Mouse (Mus musculus): Measurements from ENCODE around the gene Hectd2.

The Hectd2 gene

DNA sequence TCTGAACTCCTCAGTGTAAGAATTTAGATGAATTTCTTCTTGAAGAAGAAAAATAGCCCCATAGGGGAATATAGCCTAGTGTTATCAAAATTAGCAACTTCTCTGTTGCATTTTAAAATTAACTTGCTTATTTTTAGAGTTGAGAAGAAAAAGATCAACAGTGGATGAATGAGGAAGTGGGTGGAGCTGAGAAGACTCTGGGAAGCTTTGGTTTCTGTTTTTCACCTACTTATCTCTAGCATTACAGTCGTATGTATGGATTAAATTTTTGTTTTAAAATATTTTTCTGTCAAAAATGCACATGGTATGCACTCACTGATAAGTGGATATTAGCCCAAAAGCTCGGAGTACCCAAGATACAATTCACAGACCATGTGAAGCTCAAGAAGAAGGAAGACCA, 6.7 kb downstream of the Hectd2 start:
- no peak for DNase-seq (ENCODE audit: low spot score)

DNA sequence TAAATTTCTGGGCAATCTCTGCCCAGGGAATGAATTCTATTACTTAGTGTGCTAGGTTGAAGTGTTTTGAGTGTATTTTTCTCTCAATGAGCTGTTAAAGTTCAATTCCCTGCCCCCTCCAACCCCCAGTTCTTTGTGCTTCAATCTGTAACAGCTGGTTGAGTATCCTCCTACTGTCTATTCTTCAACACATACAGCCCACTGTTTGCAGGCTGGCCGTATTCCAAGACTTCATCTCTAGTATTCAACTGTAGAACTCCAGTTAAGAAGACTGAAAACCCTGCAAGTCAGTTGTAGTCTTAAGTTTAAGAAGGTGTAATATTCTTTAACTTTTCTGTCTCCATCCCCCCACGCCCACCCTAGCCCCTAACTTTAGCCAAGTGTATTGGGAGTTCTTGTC, 10.0 kb downstream of the Hectd2 start:
- DNase-seq (ENCODE audit: low spot score): no peak

DNA sequence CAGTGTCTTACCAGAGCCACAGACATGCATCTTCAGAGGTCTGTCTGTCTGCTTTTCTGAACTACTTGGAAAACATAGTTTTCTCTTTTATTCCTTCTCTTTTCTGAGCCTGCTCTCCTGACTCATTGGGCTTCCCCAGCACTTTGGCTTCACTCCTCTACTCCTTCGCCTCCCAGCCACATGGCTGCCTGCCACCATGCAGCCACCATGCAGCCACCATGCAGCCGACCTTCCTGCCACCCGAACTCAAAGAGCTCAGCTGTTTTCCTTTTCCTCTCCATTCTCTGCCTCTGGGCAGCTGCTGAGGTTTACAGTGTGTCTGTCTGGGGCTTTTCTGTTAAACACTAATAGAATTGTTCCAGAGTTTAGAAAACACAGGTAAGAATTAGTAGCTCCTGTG, 19.5 kb downstream of the Hectd2 start:
- peak; percentile 48 for DNase-seq (ENCODE audit: low spot score)

DNA sequence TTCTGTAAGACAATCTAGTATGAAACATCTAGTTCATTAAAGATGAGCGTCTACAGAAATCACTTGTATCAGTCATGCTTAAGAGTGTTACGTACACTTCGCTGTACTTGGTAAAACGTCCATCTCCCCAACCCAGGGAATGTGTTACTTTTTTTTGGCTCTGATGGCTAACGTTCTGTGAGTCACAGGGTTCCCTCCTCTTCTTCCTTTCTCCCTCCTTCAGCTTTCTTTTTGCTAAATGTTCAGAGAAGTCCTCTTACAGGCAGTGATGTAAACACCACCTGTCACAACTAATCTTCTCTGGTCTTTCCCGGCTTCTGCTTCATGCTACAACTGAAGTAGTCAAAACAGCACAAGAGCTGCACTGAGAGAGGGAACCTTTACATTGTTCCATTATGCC, 20.7 kb downstream of the Hectd2 start:
- DNase-seq (ENCODE audit: low spot score): no peak

DNA sequence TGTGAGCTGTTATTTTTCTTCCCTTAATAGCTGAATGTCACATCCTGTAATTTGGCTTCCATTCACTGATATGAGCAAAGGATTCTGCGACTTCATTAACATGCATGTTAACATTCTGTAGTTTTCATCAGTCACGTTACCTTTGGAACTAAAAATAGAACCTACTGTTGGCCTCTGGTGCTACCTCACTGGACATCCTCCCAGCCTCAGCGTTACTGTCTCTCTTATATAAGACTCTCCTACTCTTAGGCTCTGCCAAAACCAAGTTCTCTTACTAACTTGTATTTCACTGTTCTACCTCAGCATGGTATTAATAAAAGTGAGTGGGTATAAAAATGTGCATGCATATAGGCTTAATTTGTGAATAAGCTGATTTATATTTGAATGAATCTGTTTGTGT, 26.4 kb downstream of the Hectd2 start:
- no peak for DNase-seq (ENCODE audit: low spot score)

DNA sequence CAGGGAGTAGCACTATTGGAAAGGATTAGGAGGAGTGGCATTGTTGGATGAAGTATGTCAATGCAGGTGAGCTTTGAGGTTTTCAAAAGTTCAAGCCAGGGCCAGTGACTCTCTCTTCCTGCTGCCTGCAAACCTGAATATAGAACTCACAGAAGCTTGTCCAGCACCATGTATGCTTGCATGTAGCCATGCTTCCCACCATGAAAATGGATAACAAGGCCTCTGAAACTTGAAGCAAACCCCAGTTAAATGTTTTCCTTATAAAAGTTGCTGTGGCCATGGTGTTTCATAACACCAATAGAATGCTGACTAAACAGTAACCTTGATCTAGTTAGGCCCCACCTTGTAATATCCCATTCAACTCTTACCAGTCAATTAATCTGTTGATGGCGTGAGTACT, 27.7 kb downstream of the Hectd2 start:
- DNase-seq (ENCODE audit: low spot score): no peak

GRCm38 (mm10) chr19:36585505-36585904, 31.1 kb downstream of the Hectd2 start:
- DNase-seq (ENCODE audit: low spot score): no peak

GRCm38 (mm10) chr19:36594409-36594808, 40.0 kb downstream of the Hectd2 start:
- no peak for DNase-seq (ENCODE audit: low spot score)

DNA sequence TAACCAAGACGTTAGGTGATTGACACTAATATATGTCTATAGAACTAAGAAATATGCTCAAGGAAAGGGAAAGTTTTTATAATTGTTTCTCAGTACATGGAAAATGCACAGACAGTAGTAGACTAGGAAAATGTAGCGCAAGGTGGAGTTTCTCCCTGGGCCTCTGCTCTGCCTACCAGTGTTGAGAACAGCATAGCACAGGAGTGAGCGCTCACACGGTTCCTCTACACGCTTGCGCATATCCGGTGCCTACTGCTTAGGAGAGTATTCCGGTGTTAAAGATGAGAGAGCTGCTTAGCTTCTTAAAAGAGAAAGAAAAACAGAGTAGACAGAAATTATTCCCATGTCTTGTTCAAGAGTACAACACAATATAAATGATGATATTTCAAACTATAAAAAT, 47.4 kb downstream of the Hectd2 start:
- no peak for DNase-seq (ENCODE audit: low spot score)

DNA sequence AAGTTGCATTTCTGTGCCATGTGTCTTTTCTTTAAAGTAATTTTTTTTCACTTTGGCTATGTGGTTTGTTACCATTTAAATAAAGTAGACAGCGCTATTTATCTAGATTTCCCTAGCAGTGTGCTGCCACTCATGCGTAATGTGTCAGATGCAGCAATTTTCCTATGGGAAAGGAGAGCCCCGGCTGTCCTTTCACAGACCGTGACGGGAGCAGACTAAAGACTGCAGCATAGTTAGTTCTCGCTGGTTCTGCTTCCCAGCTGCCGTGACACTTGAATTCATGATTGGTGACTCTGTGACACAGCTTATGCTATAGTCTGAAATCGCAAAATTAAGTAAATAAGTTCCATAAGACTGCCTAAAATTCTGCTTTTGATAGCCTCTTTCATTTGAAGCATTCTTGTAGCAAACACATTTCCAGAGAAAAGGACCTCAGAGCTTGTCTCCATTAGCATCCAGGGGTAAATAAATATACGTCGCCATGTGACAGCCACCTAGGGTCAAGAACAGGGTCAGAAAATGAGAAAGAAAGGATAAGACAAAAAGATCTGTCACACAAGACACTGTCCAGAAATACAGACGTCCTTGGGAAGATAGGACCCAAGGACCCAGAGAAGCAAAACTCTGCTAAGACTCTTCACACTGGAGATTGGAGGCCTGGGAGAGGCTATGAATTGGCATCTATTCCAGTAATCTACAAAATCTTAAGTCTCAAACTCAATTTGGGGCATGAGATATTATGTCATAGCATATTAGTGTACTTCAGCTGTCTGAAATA, 48.3 kb downstream of the Hectd2 start:
- DNase-seq (ENCODE audit: low spot score): no peak

- peak; percentile 59 for DNase-seq (ENCODE audit: low spot score)
Observed at GRCm38 (mm10) chr19:36606270-36606669, 51.8 kb downstream of the Hectd2 start.

GRCm38 (mm10) chr19:36609229-36609628, 54.8 kb downstream of the Hectd2 start:
- DNase-seq (ENCODE audit: low spot score): peak; percentile 48

GRCm38 (mm10) chr19:36610309-36610708, 55.9 kb downstream of the Hectd2 start:
- no peak for DNase-seq (ENCODE audit: low spot score)

GRCm38 (mm10) chr19:36625906-36626305, 71.5 kb downstream of the Hectd2 start:
- peak; percentile 84 for DNase-seq (ENCODE audit: low spot score)

DNA sequence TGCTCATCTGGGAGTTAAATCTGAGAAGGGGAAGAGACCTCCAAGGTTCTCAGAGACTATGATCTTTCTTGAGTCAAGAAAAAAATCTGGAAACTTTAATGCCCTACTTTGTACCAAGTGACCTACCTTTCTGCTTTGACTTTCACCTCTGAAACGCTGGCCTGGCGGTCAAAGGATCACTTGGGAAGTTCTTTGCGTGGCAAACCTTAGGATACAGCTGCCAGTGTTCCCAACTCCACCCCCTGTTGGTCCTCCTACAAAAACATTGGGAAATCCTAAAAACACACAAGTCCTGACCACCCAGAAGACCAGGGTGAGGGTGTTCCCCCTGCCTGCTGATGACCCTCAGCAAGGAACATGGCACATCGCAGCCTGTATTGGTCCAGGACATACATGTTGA, 72.4 kb downstream of the Hectd2 start:
- no peak for DNase-seq (ENCODE audit: low spot score)

DNA sequence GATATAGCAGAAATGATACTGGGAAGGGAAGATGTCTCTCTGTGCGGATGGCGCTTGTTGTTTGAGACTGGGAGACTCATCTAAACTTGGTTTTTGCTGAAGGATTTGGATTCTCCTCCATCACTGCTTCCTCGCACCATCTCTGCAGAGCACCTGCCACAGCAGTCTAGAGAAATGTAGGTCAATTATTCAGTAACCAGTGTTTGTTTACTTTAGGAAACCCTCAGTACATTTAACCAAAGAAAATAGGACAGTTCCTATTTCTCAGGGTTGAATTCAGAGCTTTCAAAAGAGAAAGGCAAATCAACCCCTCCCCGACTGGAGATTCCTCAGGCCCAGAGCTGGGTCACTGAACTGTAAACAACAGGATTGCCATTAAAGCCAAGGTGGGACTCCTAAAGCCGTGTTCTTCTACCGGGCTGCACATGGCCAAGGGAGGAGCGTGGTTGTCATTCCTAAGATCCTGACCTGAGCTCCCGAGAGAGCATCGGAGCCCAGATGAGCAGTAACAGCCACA, 75.0 kb downstream of the Hectd2 start:
- no peak for DNase-seq (ENCODE audit: low spot score)

DNA sequence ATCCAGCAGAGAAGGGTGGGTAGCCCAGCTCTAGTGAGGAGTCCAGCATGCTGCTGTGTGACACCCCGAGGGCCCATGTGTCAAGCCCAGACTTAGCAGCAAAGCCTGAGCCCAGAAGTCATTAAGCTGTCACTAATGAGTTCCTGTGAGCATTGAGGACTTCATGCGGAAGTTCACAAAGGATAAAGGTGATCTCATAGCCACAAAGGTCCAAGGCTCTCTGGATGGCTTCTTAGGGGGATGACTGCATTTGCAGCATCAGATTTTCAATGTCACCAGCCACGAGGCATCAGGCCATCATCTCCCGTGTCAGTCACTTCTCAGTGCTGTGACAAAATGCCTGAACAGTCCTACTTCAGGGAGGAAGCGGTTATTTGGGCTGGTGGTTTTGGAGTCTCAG, 75.9 kb downstream of the Hectd2 start:
- DNase-seq (ENCODE audit: low spot score): no peak

GRCm38 (mm10) chr19:36634771-36635170, 80.3 kb downstream of the Hectd2 start:
- peak; percentile 35 for DNase-seq (ENCODE audit: low spot score)

DNA sequence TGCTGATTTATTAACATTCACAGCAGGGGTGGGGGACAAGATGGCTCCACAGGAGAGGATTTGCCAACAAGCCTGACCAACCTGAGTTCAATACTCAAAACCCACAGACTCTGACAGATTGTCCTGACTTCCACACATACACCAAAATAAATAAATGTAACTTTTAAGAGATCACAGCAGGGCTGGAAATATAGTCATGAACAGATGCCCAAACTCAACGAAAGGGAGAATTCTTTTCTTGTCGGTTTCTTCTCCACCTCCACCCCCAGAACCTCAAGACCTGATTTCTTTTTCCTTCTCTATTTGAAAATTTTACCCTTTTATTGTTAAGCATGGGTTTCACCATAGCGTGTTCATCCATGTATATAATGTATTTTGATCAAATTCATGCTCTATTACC, 82.8 kb downstream of the Hectd2 start:
- no peak for DNase-seq (ENCODE audit: low spot score)

- no peak for DNase-seq (ENCODE audit: low spot score)
Observed at GRCm38 (mm10) chr19:36637948-36638587, 83.6 kb downstream of the Hectd2 start.

- DNase-seq (ENCODE audit: low spot score): no peak
Observed at GRCm38 (mm10) chr19:36639072-36639471, 84.6 kb downstream of the Hectd2 start.

DNA sequence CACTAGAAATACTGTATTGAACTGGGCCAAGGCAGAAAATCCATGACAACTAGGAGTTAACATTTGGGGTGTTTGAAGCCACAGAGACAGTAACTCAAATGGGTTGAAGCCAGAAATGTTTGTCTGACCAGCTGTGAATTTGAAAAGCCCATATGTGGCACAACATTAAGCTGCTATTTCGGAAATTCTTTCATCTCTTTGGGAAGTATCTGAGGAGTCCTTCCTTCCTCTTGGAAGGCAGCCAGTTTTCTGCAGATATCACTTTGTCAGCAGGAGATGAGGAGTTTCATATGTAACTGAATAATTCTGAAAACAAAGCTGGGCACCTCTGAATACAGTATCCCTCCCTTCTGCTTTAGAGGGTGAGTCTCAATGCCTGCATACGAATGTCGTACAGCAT, 86.7 kb downstream of the Hectd2 start:
- DNase-seq (ENCODE audit: low spot score): no peak

- no peak for DNase-seq (ENCODE audit: low spot score)
Observed at GRCm38 (mm10) chr19:36645308-36645889, 91.0 kb downstream of the Hectd2 start.
